9 mouse cellular contexts compared by ENCODE assay signal in the genomic region with DNA sequence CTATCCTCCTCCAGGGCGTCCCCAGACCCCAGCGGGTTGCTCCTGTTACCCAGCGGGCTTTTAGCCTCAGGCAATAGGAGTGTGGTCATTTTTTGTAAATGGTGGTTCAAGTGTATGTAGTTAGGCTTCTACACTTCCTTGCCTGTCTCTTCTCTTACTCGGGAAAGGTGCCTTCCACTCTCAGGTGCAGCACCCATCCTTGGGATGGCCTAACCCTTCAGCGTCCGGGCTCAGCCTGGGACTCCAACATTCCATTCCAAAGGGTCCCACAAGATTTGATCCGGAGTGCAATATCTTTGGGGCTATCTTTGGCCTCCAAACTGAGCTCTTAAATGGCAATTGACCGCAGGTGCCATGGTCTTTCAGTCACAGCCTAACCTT.
A peak's percentile ranks its signal among the peaks of the same experiment; 100 is the strongest.
DNase-seq lines count a peak whose midpoint lies in the region; ATAC-seq and TF ChIP-seq lines count a peak whose summit lies in the region.
"Had no signal": no experiment of that assay in that cellular context is flagged by ENCODE, and none has a peak within 500 bp of the region (broad histone marks: within the 10 kb centered on the region; RNA-seq: fewer than 3 reads in every experiment).

No protein-coding gene starts in this region.

- no peak overlapping the region for H3K9ac ChIP-seq in heart, embryonic 11.5 days (ENCODE audit: low read depth, low read length)
- H3K9ac ChIP-seq in forebrain, embryonic 15.5 days (replicated peaks), result peak overlapping the region; percentile 56
- no peak overlapping the region for H3K9ac ChIP-seq in liver, embryonic 13.5 days

- H3K9me3 ChIP-seq in heart, embryonic 11.5 days (replicated peaks; ENCODE audit: control insufficient read depth, low read length), result no peaks in the 10 kb centered on the region
- no peaks in the 10 kb centered on the region for H3K9me3 ChIP-seq in E14TG2a.4 (ENCODE audit: low read length)
- H3K9me3 ChIP-seq in forebrain, embryonic 15.5 days, result no peaks in the 10 kb centered on the region
- no peaks in the 10 kb centered on the region for H3K9me3 ChIP-seq in liver, embryonic 13.5 days (replicated peaks)

- peak overlapping the region; percentile 99 for H3K4me2 ChIP-seq in heart, embryonic 11.5 days
- peak overlapping the region; percentile 100 for H3K4me2 ChIP-seq in forebrain, embryonic 15.5 days (replicated peaks)
- peak overlapping the region; percentile 59; the same call in 1 of the 2 replicates for H3K4me2 ChIP-seq in liver, embryonic 13.5 days

- peak overlapping the region; percentile 61 for H3K4me3 ChIP-seq in heart, embryonic 11.5 days (ENCODE audit: low read depth, low read length)
- H3K4me3 ChIP-seq in E14TG2a.4 (replicated peaks; ENCODE audit: low read length), result peak overlapping the region; percentile 82
- H3K4me3 ChIP-seq in forebrain, embryonic 15.5 days, result peak overlapping the region; percentile 71
- H3K4me3 ChIP-seq in liver, embryonic 13.5 days (replicated peaks), result 0 out of 2 replicates have a peak overlapping the region, but pooled peaks have one; percentile 37

- H3K27ac ChIP-seq in heart, embryonic 11.5 days (ENCODE audit: low read depth, low read length), result no peak overlapping the region
- peak overlapping the region; percentile 29 for H3K27ac ChIP-seq in forebrain, embryonic 15.5 days (replicated peaks)
- H3K27ac ChIP-seq in liver, embryonic 13.5 days, result no peak overlapping the region

- TF ChIP-seq CTCF in E14TG2a.4 (conservative IDR thresholded peaks at IDR 0.05; ENCODE audit: low read length), result no peak

- H3K27me3 ChIP-seq in heart, embryonic 11.5 days (ENCODE audit: control insufficient read depth, insufficient read depth, low read length), result peaks cover 11% of the 10 kb centered on the region
- peaks cover 44% of the 10 kb centered on the region for H3K27me3 ChIP-seq in E14TG2a.4 (ENCODE audit: insufficient read depth, low read length)
- 0 out of 2 replicates have a peak, but pooled peaks cover 7% of the 10 kb centered on the region for H3K27me3 ChIP-seq in forebrain, embryonic 15.5 days
- H3K27me3 ChIP-seq in liver, embryonic 13.5 days, result peaks cover 31% of the 10 kb centered on the region

- no peaks in the 10 kb centered on the region for H3K36me3 ChIP-seq in heart, embryonic 11.5 days (ENCODE audit: control insufficient read depth, insufficient read depth, low read length)
- H3K36me3 ChIP-seq in E14TG2a.4 (ENCODE audit: insufficient read depth, low read length), result no peaks in the 10 kb centered on the region
- no peaks in the 10 kb centered on the region for H3K36me3 ChIP-seq in forebrain, embryonic 15.5 days
- no peaks in the 10 kb centered on the region for H3K36me3 ChIP-seq in liver, embryonic 13.5 days

- H3K4me1 ChIP-seq in heart, embryonic 11.5 days (ENCODE audit: control insufficient read depth, insufficient read depth, low read length), result 0 out of 2 replicates have a peak, but pooled peaks cover 2% of the 10 kb centered on the region
- H3K4me1 ChIP-seq in E14TG2a.4 (replicated peaks; ENCODE audit: low read depth, low read length), result peaks cover 21% of the 10 kb centered on the region
- H3K4me1 ChIP-seq in forebrain, embryonic 15.5 days, result peaks cover 18% of the 10 kb centered on the region
- H3K4me1 ChIP-seq in liver, embryonic 13.5 days (replicated peaks), result no peaks in the 10 kb centered on the region

- DNase-seq in heart, adult 9 months (ENCODE audit: low spot score in 2 of 2), result no peak
- no peak for DNase-seq in liver, embryonic 13.5 days
- no peak for DNase-seq in right cerebral cortex, postnatal 36 days (ENCODE audit: low spot score in 2 of 2)
- no peak for DNase-seq in spleen, postnatal 36 days (ENCODE audit: low spot score in 2 of 2)
- no peak for DNase-seq in embryo, embryonic 9.5 days (ENCODE audit: extremely low spot score)
- DNase-seq: kidney, adult 8-10 months had no signal

- ATAC-seq in heart, embryonic 11.5 days (replicated peaks; ENCODE audit: insufficient number of reproducible peaks, low FRiP score, low TSS enrichment), result no peak
- ATAC-seq in forebrain, embryonic 15.5 days (replicated peaks), result no peak; the same call in 1 of the 2 replicates
- ATAC-seq in liver, embryonic 13.5 days (ENCODE audit: low read depth), result no peak

- WGBS in heart, embryonic 11.5 days (ENCODE audit: insufficient replicate concordance), result 4% methylated on average over 8 of the region's 8 CpGs
- under 1% methylated on average over 8 of the region's 8 CpGs for WGBS in forebrain, embryonic 15.5 days
- 4% methylated on average over 8 of the region's 8 CpGs for WGBS in liver, embryonic 13.5 days (ENCODE audit: insufficient replicate concordance)
